Mouse (Mus musculus): ENCODE measurements around the gene Pard3.

The Pard3 gene

DNA sequence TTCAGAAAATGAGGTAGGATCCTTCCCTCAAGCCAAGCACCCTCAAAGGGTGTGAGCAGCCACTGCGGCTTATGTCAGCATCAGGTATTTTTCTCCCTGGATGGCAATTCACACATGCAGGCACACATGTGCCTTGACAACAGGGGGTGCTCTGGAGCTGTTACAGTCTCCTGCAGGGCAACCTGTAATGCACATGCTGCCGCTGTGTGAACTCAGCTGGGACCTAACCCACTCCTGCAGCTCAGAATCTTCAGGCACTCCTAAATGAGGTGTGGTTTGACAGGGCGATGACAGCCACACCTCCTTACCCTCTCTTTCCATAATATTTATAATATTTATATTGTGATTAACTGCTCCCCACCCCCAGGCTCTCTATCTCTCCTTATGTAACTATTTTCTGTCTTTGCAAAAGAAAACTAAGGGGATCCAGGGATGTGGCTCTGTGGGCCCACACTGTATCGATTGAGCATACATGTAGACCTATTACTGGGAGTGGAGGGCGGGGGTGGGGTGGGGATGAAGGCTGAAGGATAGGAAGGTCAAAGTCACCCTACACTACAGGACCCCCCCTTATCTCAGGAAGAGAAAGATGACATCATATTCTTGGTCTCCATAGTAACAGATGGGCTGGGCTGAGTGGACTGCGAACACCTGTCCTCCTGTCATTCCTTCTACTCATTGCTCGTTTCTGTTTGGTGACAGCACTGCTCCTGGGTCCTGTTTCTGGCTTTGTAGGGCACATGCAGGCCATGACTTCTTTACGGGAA lies 375.1 kb downstream of the Pard3 start:
- no peak for DNase-seq (ENCODE audit: low read depth)

GRCm38 (mm10) chr8:127439392-127440160 lies 375.9 kb downstream of the Pard3 start:
- DNase-seq (ENCODE audit: low read depth): no peak

DNA sequence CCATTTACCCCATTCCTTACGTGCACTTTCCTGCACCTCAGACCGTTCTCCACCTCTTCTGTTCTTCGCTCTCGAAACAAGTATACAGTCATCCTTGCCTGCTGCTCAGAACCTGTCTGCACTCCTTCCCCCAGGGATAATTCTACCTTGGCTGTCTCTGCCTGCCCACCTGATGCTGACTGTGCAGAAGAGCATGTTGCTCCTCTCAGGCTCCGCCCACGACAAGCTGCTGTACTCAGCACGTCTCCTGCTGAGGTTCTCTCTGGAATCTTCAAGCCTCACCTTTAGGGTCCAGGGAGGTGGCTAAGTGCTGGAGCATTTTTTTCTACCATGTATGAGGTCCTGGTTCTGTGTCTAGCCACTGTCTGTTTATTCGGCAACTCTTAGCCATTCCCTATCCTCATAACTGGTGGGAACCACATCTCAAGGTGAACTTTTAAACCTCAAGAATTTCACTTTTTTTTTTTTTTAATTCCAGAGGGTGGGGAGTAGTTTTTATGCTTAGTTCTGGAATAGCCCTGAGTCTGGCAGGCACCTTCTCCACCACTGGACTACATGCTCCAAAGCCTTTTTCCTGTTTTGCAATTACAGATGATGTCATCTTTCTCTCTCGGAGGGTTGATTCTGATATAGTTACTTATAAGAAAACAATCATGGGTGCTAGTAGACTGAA lies 376.6 kb downstream of the Pard3 start:
- peak; percentile 26 for DNase-seq (ENCODE audit: low read depth)

DNA sequence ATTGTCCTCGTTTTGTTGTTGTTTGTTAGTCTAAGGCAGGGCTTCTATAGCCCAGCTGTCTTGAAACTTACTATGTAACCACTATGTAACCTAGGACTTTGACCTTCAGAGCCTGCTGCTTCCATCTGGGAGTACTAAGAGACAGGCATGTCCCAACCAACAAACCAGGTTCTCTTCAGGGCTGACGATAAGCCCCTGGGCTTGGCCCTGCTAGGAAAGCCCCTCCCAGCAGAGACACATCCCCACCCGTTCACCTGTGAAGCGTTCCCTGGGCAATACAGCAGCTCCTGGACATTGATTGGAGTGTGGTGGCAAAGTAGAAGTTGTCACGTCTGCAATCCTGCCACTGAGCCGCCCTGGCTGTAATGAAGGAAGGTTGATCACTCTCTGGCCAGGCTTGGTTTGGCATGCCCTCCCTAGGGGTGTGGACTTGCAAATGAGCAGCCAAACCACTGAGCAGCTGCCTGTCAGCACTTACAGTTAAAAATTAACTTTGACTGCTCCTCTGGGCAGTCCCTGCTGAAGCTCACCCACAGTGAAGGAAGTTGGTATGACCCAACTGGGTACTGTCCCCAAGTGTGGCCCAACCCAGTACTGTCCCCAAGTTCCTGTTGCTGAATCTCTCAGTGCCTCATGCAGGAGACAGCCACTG lies 377.3 kb downstream of the Pard3 start:
- peak; percentile 30 for DNase-seq (ENCODE audit: low read depth)

DNA sequence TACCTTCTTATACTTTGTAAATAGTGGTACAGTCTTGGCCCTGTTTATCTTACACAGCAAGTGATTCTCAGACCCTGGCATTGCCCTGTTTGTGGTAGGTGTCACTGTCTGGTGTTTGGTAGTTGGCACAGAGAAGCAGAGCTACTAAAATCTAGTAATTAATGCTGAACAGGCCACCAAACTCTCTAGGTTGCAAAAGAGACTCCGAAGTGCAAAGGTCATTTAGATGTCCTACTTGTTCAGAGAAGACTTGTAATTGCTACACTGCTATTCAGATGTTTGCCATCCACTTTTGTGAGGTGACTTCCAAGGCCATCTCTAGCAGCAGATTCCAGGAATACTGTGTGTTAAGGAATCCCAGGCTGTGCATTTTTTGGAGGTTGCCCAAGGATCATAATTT lies 383.7 kb downstream of the Pard3 start:
- DNase-seq (ENCODE audit: low read depth): no peak

DNA sequence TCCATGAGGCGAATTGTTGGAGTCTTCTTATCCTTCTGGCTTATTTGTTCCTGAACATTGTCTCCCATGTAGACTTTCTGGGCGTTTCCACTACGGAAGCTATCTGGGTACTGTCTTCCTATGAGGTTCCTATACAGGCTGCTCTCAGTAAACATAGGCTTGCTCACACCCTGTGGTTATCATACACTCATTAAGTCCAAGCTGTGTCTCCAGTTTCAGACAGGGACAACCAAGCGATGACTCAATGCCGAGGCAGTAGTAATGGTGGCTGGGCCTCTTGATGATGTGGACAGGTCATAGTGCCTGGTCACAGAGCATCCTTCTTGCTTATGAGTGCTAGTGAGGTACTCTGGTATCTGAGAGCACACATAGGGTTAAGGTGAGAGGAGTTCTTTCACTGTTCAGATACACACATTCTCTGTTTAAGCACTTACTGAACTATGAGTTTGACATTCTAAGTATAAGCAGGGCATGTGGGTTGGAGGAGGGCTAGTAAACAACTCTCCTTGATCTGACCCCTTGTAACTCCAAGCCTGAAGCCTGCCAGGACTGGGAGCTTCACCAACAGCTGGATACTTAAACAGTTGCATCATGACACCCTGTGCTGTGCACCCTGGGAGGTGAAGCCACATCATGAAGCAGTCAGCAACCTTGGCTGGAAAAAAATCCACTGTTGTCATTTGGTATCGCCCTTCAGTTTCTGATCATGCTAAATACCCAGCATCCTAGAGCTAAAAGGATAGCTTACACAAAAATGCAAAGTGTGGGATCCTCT lies 385.6 kb downstream of the Pard3 start:
- no peak for DNase-seq (ENCODE audit: low read depth)

- no peak for DNase-seq (ENCODE audit: low read depth)
Measured at GRCm38 (mm10) chr8:127450954-127451668, 387.4 kb downstream of the Pard3 start.

DNA sequence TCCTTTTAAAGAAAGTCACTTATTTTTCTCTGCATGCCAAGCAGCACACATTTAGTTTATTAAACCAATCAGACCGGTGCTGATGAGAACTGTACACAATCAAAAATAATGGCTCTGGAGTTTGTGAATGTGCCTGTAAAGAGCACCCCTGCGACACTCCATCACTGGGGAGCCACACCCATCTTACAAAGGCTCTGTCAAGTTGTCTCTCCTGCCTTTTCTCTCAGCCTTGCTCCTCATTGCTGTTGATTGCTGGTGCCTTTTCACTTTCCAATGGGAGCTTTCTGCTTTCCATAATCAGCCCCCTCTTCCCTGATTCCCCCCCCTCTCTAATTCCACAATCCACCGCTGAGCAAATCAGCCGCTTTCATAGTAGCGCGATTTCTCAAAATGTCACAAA lies 388.7 kb downstream of the Pard3 start:
- DNase-seq (ENCODE audit: low read depth): no peak

GRCm38 (mm10) chr8:127457901-127458300 lies 394.2 kb downstream of the Pard3 start:
- DNase-seq (ENCODE audit: low read depth): no peak

- no peak for DNase-seq (ENCODE audit: low read depth)
Measured at GRCm38 (mm10) chr8:127461173-127461572, 397.5 kb downstream of the Pard3 start.

DNA sequence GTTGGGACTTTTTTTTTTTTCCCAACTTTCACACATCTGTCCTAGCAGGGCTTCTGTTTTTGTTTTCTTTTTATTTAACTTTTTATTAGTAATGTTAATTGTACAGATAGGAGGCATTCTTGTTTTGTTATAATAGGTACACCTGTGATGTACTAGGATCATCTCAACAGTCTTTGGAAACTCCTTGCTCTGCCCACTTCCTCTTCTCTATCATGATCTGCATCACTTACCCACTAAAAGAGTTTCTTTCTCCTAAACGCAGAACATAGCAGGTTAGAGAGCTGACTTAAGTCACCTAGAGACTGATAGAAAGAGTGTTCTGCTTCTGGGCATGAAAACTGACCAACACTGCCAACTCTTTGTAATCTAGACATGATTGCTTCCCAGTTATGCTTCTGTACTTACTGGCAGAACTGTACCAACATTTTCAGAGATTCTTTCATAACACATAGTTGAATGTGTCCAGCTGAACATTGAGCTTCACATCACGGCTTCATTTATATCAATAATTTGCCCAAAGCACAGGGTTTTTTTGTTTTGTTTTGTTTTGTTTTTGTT lies 398.8 kb downstream of the Pard3 start:
- no peak for DNase-seq (ENCODE audit: low read depth)

- no peak for DNase-seq (ENCODE audit: low read depth)
Measured at GRCm38 (mm10) chr8:127464300-127464699, 400.6 kb downstream of the Pard3 start.

DNA sequence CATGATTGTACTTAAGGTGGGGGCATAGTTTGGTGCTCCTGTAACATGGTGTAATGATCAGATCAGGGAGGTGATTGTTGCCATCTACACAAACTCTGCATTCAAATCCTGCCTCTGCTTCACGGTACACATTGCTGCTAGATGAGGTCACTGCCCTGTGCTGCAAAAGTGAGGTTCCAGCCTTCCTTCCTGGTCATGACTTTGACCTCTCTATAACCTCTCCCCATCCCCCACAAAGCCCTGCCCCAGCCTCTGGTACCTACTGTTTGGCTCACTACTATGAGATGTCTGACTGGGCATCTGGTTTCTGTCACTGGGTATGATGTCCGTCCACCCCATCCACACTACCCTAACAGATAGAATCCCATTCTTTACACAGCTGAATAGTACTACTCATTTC lies 408.5 kb downstream of the Pard3 start:
- DNase-seq (ENCODE audit: low read depth): no peak

DNA sequence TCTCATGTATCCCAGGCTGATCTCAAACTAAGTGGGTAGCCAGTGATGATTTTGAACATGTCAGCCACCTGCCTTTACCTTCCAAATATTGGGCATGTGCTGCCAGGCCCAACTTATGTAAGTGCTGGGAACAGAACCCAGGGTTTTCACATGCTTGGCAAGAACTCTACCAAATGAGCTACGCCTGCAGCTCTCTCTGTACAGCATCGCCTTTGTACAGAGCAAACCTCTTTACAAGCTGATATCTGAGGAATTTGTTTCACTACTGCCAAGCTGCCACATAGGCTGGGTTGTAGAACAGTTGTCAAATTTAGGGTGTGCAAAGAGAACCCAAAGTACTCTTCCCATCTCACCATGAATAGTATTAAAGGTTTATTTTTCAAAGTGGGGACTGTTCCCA lies 416.3 kb downstream of the Pard3 start:
- no peak for DNase-seq (ENCODE audit: low read depth)

- no peak for DNase-seq (ENCODE audit: low read depth)
Measured at GRCm38 (mm10) chr8:127485618-127486017, 421.9 kb downstream of the Pard3 start.

DNA sequence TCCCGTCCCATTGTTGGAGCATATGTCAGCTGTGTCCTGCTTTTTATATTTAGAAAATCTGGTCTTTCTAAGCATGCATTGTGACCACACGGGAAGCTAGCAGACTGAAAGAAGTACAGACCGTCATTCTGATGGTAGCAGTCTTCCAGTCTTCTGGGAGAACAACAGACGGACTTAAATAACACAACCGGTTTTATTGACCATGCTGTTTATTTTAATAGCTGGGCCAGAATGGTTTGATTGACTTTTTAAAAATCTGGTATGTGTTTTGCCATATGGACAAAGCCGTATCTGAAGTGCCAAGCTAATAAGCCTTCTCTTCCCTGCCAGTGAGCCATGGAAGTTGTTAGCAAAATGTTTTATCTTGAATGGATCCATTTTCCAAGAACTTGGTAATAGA lies 428.3 kb downstream of the Pard3 start:
- no peak for DNase-seq (ENCODE audit: low read depth)

- DNase-seq (ENCODE audit: low read depth): no peak
Measured at GRCm38 (mm10) chr8:127495226-127495780, 431.6 kb downstream of the Pard3 start.

- no peak for DNase-seq (ENCODE audit: low read depth)
Measured at GRCm38 (mm10) chr8:127498997-127499719, 435.5 kb downstream of the Pard3 start.

GRCm38 (mm10) chr8:127499720-127500114 lies 436.0 kb downstream of the Pard3 start:
- no peak for DNase-seq (ENCODE audit: low read depth)

GRCm38 (mm10) chr8:127500206-127500605 lies 436.5 kb downstream of the Pard3 start:
- DNase-seq (ENCODE audit: low read depth): no peak
